Mouse (Mus musculus) heart, adult 2 months (tissue): Measurements from ENCODE around the gene Trim34b. TPM values are rescaled to one million over a fixed set of nuclear protein-coding genes. Genes with fewer than 3 reads are reported as not detected.
A peak's percentile ranks its signal among the peaks of the same experiment; 100 is the strongest.

Source experiments
- DNase-seq, 2 experiments: peaks; one replicate each; pipeline ENCODE4 v3.0.0; 2021
- H3K27ac ChIP-seq: fragments of 200-600 bp; 2 replicates; pipeline ENCODE4 v1.8.1; 2022
- H3K27me3 ChIP-seq: fragments of 200-500 bp; 2 replicates; pipeline ENCODE4 v1.6.1; 2012; ENCODE audit warnings: mild to moderate bottlenecking, low read length, inconsistent platforms, mixed read lengths; ENCODE audit not compliant: control insufficient read depth, insufficient read depth
- H3K36me3 ChIP-seq: fragments of 200-500 bp; 2 replicates; pipeline ENCODE4 v1.6.1; 2012; ENCODE audit warnings: low read length, inconsistent platforms; ENCODE audit not compliant: control insufficient read depth, insufficient read depth
- H3K4me1 ChIP-seq: fragments of 200-500 bp; 2 replicates; pipeline ENCODE4 v1.6.1; 2011; ENCODE audit warnings: low read length; ENCODE audit not compliant: control insufficient read depth, insufficient read depth
- H3K4me3 ChIP-seq: fragments of 200-600 bp; 2 replicates; pipeline ENCODE4 v1.8.1; 2022
- H3K79me2 ChIP-seq: fragments of 200-500 bp; replicated peaks from 2 replicates; pipeline ENCODE4 v1.6.1; 2012; ENCODE audit warnings: mild to moderate bottlenecking, inconsistent platforms, low read length, moderate library complexity, mixed read lengths; ENCODE audit not compliant: control insufficient read depth, insufficient read depth
- H3K9ac ChIP-seq: fragments of 200-500 bp; 2 replicates; pipeline ENCODE4 v1.6.1; 2012; ENCODE audit warnings: low read depth, mild to moderate bottlenecking, control low read depth, inconsistent platforms, low read length, mixed read lengths
- CTCF ChIP-seq: fragments of 200-600 bp; IDR thresholded peaks from 2 replicates; pipeline ENCODE4 v1.8.1; 2022; ENCODE audit warnings: antibody characterized with exemption, mild to moderate bottlenecking, moderate library complexity
- EP300 ChIP-seq: fragments of 200-500 bp; IDR thresholded peaks from 2 replicates; pipeline ENCODE4 v1.6.1; 2011; ENCODE audit warnings: low read depth, low read length, control low read depth; ENCODE audit not compliant: insufficient read depth
- POLR2A ChIP-seq: fragments of 200-500 bp; IDR thresholded peaks from 2 replicates; pipeline ENCODE4 v1.6.1; 2011; ENCODE audit warnings: mild to moderate bottlenecking, low read depth, low read length, control low read depth; ENCODE audit not compliant: insufficient read depth
- WGBS: fragments of 180-500 bp; shearing (Covaris S2); methylation state at CpG from one replicate; pipeline ENCODE4 v1.1.7; 2018; 5-methylcytosine and 5-hydroxymethylcytosine counted together
- intact Hi-C: fragments of 180-260 bp; cut with DNase I; formaldehyde crosslinking; loops from one replicate; pipeline ENCODE4 v1.15.1; 2025
- polyA plus RNA-seq: library from polyadenylated mRNA; depleted of rRNA; stranded (reverse); fragments of >200 nt; gene quantifications from 2 replicates; pipeline ENCODE4 v1.2.3, GENCODE M21; 2012; rRNA removed
- total RNA-seq, 2 experiments: library from RNA; stranded (reverse); gene quantifications; 2 replicates each; pipeline ENCODE4 v1.2.3; 2021

Trim34b gene
- total and polyA plus RNA-seq, 3 experiments: 0.39 to 2.2 TPM; not detected in 1

DNA sequence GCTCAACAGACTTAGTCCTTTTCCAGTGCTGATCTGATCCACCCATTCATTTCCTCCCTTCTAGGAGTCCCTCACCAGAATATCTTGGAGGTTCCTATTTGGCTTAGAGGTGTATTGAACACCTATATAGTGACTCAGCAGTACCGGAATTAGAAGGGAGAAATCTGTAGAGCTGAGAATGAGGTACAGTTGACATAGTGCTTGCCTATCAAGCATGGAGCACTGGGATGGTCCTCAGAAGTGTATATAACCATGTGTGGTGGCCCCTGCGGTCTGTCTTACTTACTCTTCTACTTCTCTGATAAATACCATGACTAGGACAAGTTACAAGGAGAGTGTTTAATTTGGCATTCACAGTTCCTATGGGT is 24.3 kb downstream of the Trim34b start:
- Histone ChIP-seq H3K9ac (peak overlapping the region; percentile 28; the same call in 1 of the 2 replicates), H3K27ac (peak overlapping the region; percentile 74), H3K4me3 (peak overlapping the region; percentile 72), H3K4me1 (no peaks in the 10 kb centered on the region; the same call in 1 of the 2 replicates), H3K79me2 (no peaks in the 10 kb centered on the region), H3K36me3 (no peaks in the 10 kb centered on the region), H3K27me3 (no peaks in the 10 kb centered on the region)
- TF ChIP-seq EP300: no peak
- no peak for TF ChIP-seq CTCF
- no peak for TF ChIP-seq POLR2A
- no peak for DNase-seq
- intact Hi-C loops: loop anchor here (5.0 kb wide), 1 partner anchor 111 kb away; the partner anchor contains the start of gene Trim34a
- 59% methylated on average over 2 of the region's 2 CpGs for WGBS

- intact Hi-C loops: no loop called here
- Histone ChIP-seq H3K36me3 (no peaks in the 10 kb centered on the region), H3K27ac (no peak overlapping the region), H3K4me1 (no peaks in the 10 kb centered on the region; the same call in 1 of the 2 replicates), H3K9ac (no peak overlapping the region), H3K27me3 (no peaks in the 10 kb centered on the region), H3K79me2 (no peaks in the 10 kb centered on the region), H3K4me3 (no peak overlapping the region)
- DNase-seq: no peak
- TF ChIP-seq POLR2A: no peak
- no peak for TF ChIP-seq EP300
- TF ChIP-seq CTCF: no peak
These were observed 37.1 kb downstream of the Trim34b start for GRCm38 (mm10) chr7:104366339-104366738.

DNA sequence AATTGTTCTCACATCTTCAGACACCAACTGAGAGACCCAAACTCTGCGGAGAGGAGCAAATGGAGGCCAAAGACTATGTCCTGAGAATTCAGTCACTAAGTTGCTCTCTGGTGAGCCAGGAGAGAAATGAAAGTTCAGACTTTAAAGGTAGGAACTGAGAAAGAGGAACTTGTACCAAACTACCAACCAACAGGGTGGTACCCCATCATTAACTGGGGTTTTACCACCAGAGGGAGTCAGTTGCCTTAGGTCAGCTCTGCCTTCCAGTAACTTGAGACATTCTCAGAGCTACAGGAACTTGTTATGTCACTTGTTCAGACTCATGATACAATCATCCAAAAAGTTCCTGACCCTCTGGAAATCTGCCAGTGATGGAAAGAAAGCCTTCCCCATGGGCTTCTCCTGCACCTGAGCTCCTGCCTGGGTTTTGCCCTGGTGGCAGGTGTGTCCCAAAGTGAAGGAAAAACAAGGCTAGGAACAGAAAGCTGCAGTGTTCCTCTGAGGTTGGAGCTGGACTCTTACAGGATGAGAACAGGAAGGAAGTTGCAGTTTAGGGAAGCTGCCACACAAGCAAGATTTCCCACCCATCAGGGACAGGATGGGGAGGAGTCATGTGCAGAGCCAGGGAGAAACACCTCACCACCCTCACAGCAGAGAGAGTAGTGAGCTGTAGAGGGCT is 40.6 kb downstream of the Trim34b start, which contains the start of gene Trim30b:
Gene Trim30b (minus strand): TSS at position 149 of the 679 bp plus-strand sequence.
- WGBS: 62% methylated on average over 1 of the region's 1 CpGs
- Histone ChIP-seq H3K4me1 (no peaks in the 10 kb centered on the region; the same call in 1 of the 2 replicates), H3K27me3 (no peaks in the 10 kb centered on the region), H3K36me3 (no peaks in the 10 kb centered on the region), H3K9ac (no peak within 1 kb of the TSS), H3K4me3 (no peak within 1 kb of the TSS), H3K27ac (peak within 1 kb of the TSS; percentile 51), H3K79me2 (no peaks in the 10 kb centered on the region)
- intact Hi-C loops: no loop called here
- DNase-seq: peak; percentile 34 to 54
- TF ChIP-seq POLR2A: no peak
- peak; percentile 51 for TF ChIP-seq CTCF

Other genes with a start within 250 kb of the Trim34b start
- not detected for gene Olfr645, start 244.0 kb upstream of the Trim34b start, total RNA-seq
- gene Olfr645, start 244.0 kb upstream of the Trim34b start, polyA plus RNA-seq: not detected in 2 replicates
- under 1 TPM in 1 of 2 experiments, not detected in 1; 0.08 TPM for gene Olfr646, start 224.6 kb upstream of the Trim34b start, total RNA-seq
- not detected in 2 replicates for gene Olfr646, start 224.6 kb upstream of the Trim34b start, polyA plus RNA-seq
- gene Ubqln5, start 199.6 kb upstream of the Trim34b start, total RNA-seq: not detected
- 0.06 TPM in 1 of 2 replicates, not detected in the other for gene Ubqln5, start 199.6 kb upstream of the Trim34b start, polyA plus RNA-seq
- gene Olfr643, start 192.1 kb upstream of the Trim34b start, total RNA-seq: not detected
- not detected in 2 replicates for gene Olfr643, start 192.1 kb upstream of the Trim34b start, polyA plus RNA-seq
- gene Ubqln3, start 186.2 kb upstream of the Trim34b start, total RNA-seq: not detected
- 0.18 TPM in 2 replicates for gene Ubqln3, start 186.2 kb upstream of the Trim34b start, polyA plus RNA-seq
- not detected for gene Ubqlnl, start 178.9 kb upstream of the Trim34b start, total RNA-seq
- 0.06 and 0.14 TPM in 2 replicates for gene Ubqlnl, start 178.9 kb upstream of the Trim34b start, polyA plus RNA-seq
- gene Olfm5, start 164.6 kb upstream of the Trim34b start, total RNA-seq: not detected
- gene Olfm5, start 164.6 kb upstream of the Trim34b start, polyA plus RNA-seq: not detected in 2 replicates
- not detected for gene Olfr648, start 146.1 kb upstream of the Trim34b start, total RNA-seq
- not detected in 2 replicates for gene Olfr648, start 146.1 kb upstream of the Trim34b start, polyA plus RNA-seq
- not detected for gene Olfr649, start 133.5 kb upstream of the Trim34b start, total RNA-seq
- not detected in 2 replicates for gene Olfr649, start 133.5 kb upstream of the Trim34b start, polyA plus RNA-seq
- under 1 TPM; 0.10 to 0.34 TPM for gene Trim6, start 110.7 kb upstream of the Trim34b start, total RNA-seq
- 0.33 and 1.3 TPM in 2 replicates for gene Trim6, start 110.7 kb upstream of the Trim34b start, polyA plus RNA-seq
- 1 to 10 TPM; 3.9 to 4.0 TPM for gene Trim34a, start 85.0 kb upstream of the Trim34b start, total RNA-seq
- gene Trim34a, start 85.0 kb upstream of the Trim34b start, polyA plus RNA-seq: 2.9 and 5.4 TPM in 2 replicates
- 1 to 10 TPM; 2.1 TPM for gene Trim5, start 41.4 kb upstream of the Trim34b start, total RNA-seq
- 0.41 and 0.50 TPM in 2 replicates for gene Trim5, start 41.4 kb upstream of the Trim34b start, polyA plus RNA-seq
- 1 to 10 TPM; 5.8 to 6.3 TPM for gene Trim12a, start 14.0 kb upstream of the Trim34b start, total RNA-seq
- gene Trim12a, start 14.0 kb upstream of the Trim34b start, polyA plus RNA-seq: 2.9 and 4.0 TPM in 2 replicates
- 1 to 10 TPM; 4.1 to 5.5 TPM for gene Trim12c, start 23.9 kb downstream of the Trim34b start, total RNA-seq
- 2.6 and 4.2 TPM in 2 replicates for gene Trim12c, start 23.9 kb downstream of the Trim34b start, polyA plus RNA-seq
- gene Trim30b, start 40.4 kb downstream of the Trim34b start, total RNA-seq: under 1 TPM; 0.14 to 0.23 TPM
- 0.21 and 0.23 TPM in 2 replicates for gene Trim30b, start 40.4 kb downstream of the Trim34b start, polyA plus RNA-seq
- under 1 TPM; 0.18 to 0.20 TPM for gene Trim30c, start 71.4 kb downstream of the Trim34b start, total RNA-seq
- gene Trim30c, start 71.4 kb downstream of the Trim34b start, polyA plus RNA-seq: 0.08 and 0.18 TPM in 2 replicates
- gene Trim30a, start 135.7 kb downstream of the Trim34b start, total RNA-seq: 1 to 10 TPM; 3.5 to 3.6 TPM
- gene Trim30a, start 135.7 kb downstream of the Trim34b start, polyA plus RNA-seq: 2.6 and 5.3 TPM in 2 replicates
- gene Trim30d, start 178.4 kb downstream of the Trim34b start, total RNA-seq: under 1 TPM; 0.37 to 0.75 TPM
- 0.62 and 0.76 TPM in 2 replicates for gene Trim30d, start 178.4 kb downstream of the Trim34b start, polyA plus RNA-seq
- gene Olfr651, start 220.7 kb downstream of the Trim34b start, total RNA-seq: not detected
- gene Olfr651, start 220.7 kb downstream of the Trim34b start, polyA plus RNA-seq: not detected in 2 replicates
- not detected for gene Olfr652, start 231.4 kb downstream of the Trim34b start, total RNA-seq
- not detected in 2 replicates for gene Olfr652, start 231.4 kb downstream of the Trim34b start, polyA plus RNA-seq
- gene Olfr653, start 247.8 kb downstream of the Trim34b start, total RNA-seq: not detected
- gene Olfr653, start 247.8 kb downstream of the Trim34b start, polyA plus RNA-seq: not detected in 2 replicates